ENCODE assay signal across 17 mouse cellular contexts in the genomic region with DNA sequence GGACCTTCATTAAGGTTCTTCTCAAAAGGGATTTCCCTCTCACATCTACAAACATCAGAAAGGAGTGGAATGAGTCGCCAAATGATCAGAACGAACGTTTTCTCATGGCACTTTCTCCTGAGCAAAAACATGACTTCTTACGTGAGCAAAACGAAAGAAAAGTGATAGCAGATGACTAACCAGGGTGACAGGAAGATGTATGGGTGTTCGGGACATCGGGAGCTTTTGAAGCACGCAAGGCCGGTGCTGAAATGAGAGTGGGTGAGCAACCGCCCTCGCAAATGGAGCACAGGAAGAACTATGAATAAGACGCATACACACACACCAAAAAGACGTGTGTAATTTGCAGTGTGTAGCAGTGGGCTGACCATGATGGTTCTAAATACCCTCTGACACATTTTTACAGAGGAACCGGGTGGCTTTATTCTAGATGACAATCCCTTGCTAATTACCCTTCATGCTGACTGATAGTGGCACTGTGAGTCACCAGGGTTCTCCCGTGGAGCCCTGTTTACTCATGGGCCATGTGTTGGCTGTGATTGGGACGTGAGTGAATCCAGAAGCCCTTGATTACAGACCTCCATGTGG.
DNase-seq lines count a peak whose midpoint lies in the region; ATAC-seq and TF ChIP-seq lines count a peak whose summit lies in the region.
"Had no signal": no experiment of that assay in that cellular context is flagged by ENCODE, and none has a peak within 500 bp of the region (broad histone marks: within the 10 kb centered on the region; RNA-seq: fewer than 3 reads in every experiment).

No protein-coding gene starts in this region.

- H3K4me2 ChIP-seq in heart, embryonic 14.5 days (ENCODE audit: low read length) = 0 out of 2 replicates have a peak overlapping the region, but pooled peaks have one; percentile 7
- H3K4me2 ChIP-seq in heart, embryonic 11.5 days = no peak overlapping the region
- peak overlapping the region; percentile 66 for H3K4me2 ChIP-seq in CH12.LX (ENCODE audit: insufficient read depth, low read depth, poor library complexity, severe bottlenecking)
- H3K4me2 ChIP-seq: intestine, embryonic 15.5 days; liver, embryonic 12.5 days had no signal

- in situ Hi-C loops in CH12.LX (cut with MboI; ENCODE audit: low pct_ligation_motif_present, low pct_unique_long_range_greater_than_20kb, low sequenced_read_pairs) = no loop called here

- H3K36me3 ChIP-seq in heart, embryonic 14.5 days (ENCODE audit: control insufficient read depth, insufficient read depth, low read length) = no peaks in the 10 kb centered on the region
- H3K36me3 ChIP-seq in heart, embryonic 11.5 days (ENCODE audit: control insufficient read depth, insufficient read depth, low read length) = no peaks in the 10 kb centered on the region
- H3K36me3 ChIP-seq in CH12.LX (replicated peaks in 1 of 2; ENCODE audit: control insufficient read depth in 1 of 2, insufficient read depth in 1 of 2, low read length in 1 of 2) = no peaks in the 10 kb centered on the region
- H3K36me3 ChIP-seq in embryonic facial prominence, embryonic 10.5 days (replicated peaks) = no peaks in the 10 kb centered on the region
- H3K36me3 ChIP-seq: intestine, embryonic 15.5 days; liver, embryonic 12.5 days; midbrain, embryonic 10.5 days had no signal

- H3K9me3 ChIP-seq in heart, embryonic 14.5 days (ENCODE audit: control insufficient read depth, low read length) = no peaks in the 10 kb centered on the region
- H3K9me3 ChIP-seq in heart, embryonic 11.5 days (replicated peaks; ENCODE audit: control insufficient read depth, low read length) = no peaks in the 10 kb centered on the region
- peaks cover 3% of the 10 kb centered on the region for H3K9me3 ChIP-seq in CH12.LX (replicated peaks; ENCODE audit: low read length)
- peaks cover 3% of the 10 kb centered on the region; the same call in 1 of the 2 replicates for H3K9me3 ChIP-seq in embryonic facial prominence, embryonic 10.5 days
- H3K9me3 ChIP-seq: intestine, embryonic 15.5 days; liver, embryonic 12.5 days; midbrain, embryonic 10.5 days had no signal

- no peak for TF ChIP-seq POLR2A in CH12.LX (IDR thresholded peaks at IDR 0.05; ENCODE audit: low read depth, low read length)

- 0 out of 4 replicates have a peak overlapping the region, but pooled peaks of 1 of the 2 experiments have one; percentile 3 for H3K27ac ChIP-seq in heart, embryonic 14.5 days (replicated peaks in 1 of 2; ENCODE audit: control insufficient read depth in 1 of 2, insufficient read depth in 1 of 2, low read depth in 2 of 2, low read length in 2 of 2)
- no peak overlapping the region; the same call in 1 of the 2 replicates for H3K27ac ChIP-seq in heart, embryonic 11.5 days (ENCODE audit: low read depth, low read length)
- no peak overlapping the region for H3K27ac ChIP-seq in CH12.LX (ENCODE audit: insufficient read depth, low read depth)
- no peak overlapping the region for H3K27ac ChIP-seq in embryonic facial prominence, embryonic 10.5 days (replicated peaks)
- no peak overlapping the region for H3K27ac ChIP-seq in layer of hippocampus, adult 2 months
- H3K27ac ChIP-seq: intestine, embryonic 15.5 days; liver, embryonic 12.5 days; midbrain, embryonic 10.5 days had no signal

- TF ChIP-seq EP300 in CH12.LX (IDR thresholded peaks at IDR 0.05; ENCODE audit: low read length) = peak; percentile 82

- 51% methylated on average over 16 of the region's 16 CpGs for WGBS in heart, embryonic 14.5 days
- 43% methylated on average over 16 of the region's 16 CpGs for WGBS in heart, embryonic 11.5 days (ENCODE audit: insufficient replicate concordance)
- 81% methylated on average over 16 of the region's 16 CpGs for WGBS in embryonic facial prominence, embryonic 10.5 days

- no peak; the same call in none of the 2 replicates for TF ChIP-seq RAD21 in CH12.LX (IDR thresholded peaks at IDR 0.05; ENCODE audit: low read depth, low read length)

- H3K4me3 ChIP-seq in heart, embryonic 14.5 days (ENCODE audit: control insufficient read depth in 1 of 2, insufficient read depth in 1 of 2, low read depth in 1 of 2, low read length in 2 of 2) = no peak overlapping the region
- H3K4me3 ChIP-seq in heart, embryonic 11.5 days (ENCODE audit: low read depth, low read length) = no peak overlapping the region
- peak overlapping the region in 2 of 3 experiments; percentile 8 to 35 for H3K4me3 ChIP-seq in CH12.LX (replicated peaks in 1 of 3; ENCODE audit: low read depth in 2 of 3, low read length in 2 of 3, poor library complexity in 1 of 3)
- H3K4me3 ChIP-seq in embryonic facial prominence, embryonic 10.5 days = no peak overlapping the region
- H3K4me3 ChIP-seq in layer of hippocampus, adult 2 months = no peak overlapping the region
- H3K4me3 ChIP-seq: intestine, embryonic 15.5 days; liver, embryonic 12.5 days; midbrain, embryonic 10.5 days had no signal

- H3K27me3 ChIP-seq in heart, embryonic 14.5 days (ENCODE audit: control insufficient read depth, insufficient read depth, low read length) = no peaks in the 10 kb centered on the region
- H3K27me3 ChIP-seq in heart, embryonic 11.5 days (ENCODE audit: control insufficient read depth, insufficient read depth, low read length) = no peaks in the 10 kb centered on the region
- H3K27me3 ChIP-seq in CH12.LX (replicated peaks) = no peaks in the 10 kb centered on the region
- no peaks in the 10 kb centered on the region for H3K27me3 ChIP-seq in embryonic facial prominence, embryonic 10.5 days (replicated peaks; ENCODE audit: low read depth, poor library complexity, severe bottlenecking)
- H3K27me3 ChIP-seq: intestine, embryonic 15.5 days; liver, embryonic 12.5 days had no signal

- DNase-seq in A20 (ENCODE audit: low read depth, low spot score) (peak; percentile 59), CH12.LX (ENCODE audit: extremely low read depth) (peak; percentile 98)
- DNase-seq in embryonic facial prominence, embryonic 10.5 days (ENCODE audit: low spot score) = peak; percentile 20
- DNase-seq in layer of hippocampus, adult 2 months (ENCODE audit: low spot score in 2 of 2) = no peak
- DNase-seq: cerebellum, adult 11-12 months; gastrocnemius, postnatal 25 days; heart, postnatal 14 days; lung, postnatal 14 days; thymus, adult 2 months had no signal

- ATAC-seq in heart, embryonic 14.5 days (ENCODE audit: insufficient number of reproducible peaks, insufficient read depth, low FRiP score, low read depth) = no peak
- ATAC-seq in heart, embryonic 11.5 days (replicated peaks; ENCODE audit: insufficient number of reproducible peaks, low FRiP score, low TSS enrichment) = no peak
- no peak for ATAC-seq in erythroblast, adult 5-6 weeks (replicated peaks; ENCODE audit: low FRiP score, poor library complexity, severe bottlenecking)
- ATAC-seq in erythroid progenitor cell, adult 5-6 weeks (replicated peaks; ENCODE audit: low FRiP score, poor library complexity, severe bottlenecking) = no peak
- ATAC-seq: forebrain, embryonic 16.5 days; intestine, embryonic 15.5 days; liver, embryonic 12.5 days had no signal

- H3K4me1 ChIP-seq in heart, embryonic 14.5 days (ENCODE audit: control insufficient read depth in 2 of 2, insufficient read depth in 2 of 2, low read length in 2 of 2) = peaks cover 0 to 8% of the 10 kb centered on the region in 2 experiments; a peak in 2 of 4 replicates
- no peaks in the 10 kb centered on the region for H3K4me1 ChIP-seq in heart, embryonic 11.5 days (ENCODE audit: control insufficient read depth, insufficient read depth, low read length)
- H3K4me1 ChIP-seq in CH12.LX (ENCODE audit: control insufficient read depth in 1 of 2, insufficient read depth in 2 of 2) = peaks cover 11 to 40% of the 10 kb centered on the region in 2 experiments
- peaks cover 19% of the 10 kb centered on the region for H3K4me1 ChIP-seq in embryonic facial prominence, embryonic 10.5 days
- H3K4me1 ChIP-seq: intestine, embryonic 15.5 days; liver, embryonic 12.5 days had no signal

- no peak overlapping the region for H3K9ac ChIP-seq in heart, embryonic 14.5 days (ENCODE audit: low read length)
- no peak overlapping the region for H3K9ac ChIP-seq in heart, embryonic 11.5 days (ENCODE audit: low read depth, low read length)
- H3K9ac ChIP-seq in CH12.LX (ENCODE audit: insufficient read depth, low read depth) = no peak overlapping the region
- H3K9ac ChIP-seq: intestine, embryonic 15.5 days; liver, embryonic 12.5 days had no signal

- TF ChIP-seq CTCF in CH12.LX (conservative IDR thresholded peaks at IDR 0.05 in 1 of 2, IDR thresholded peaks at IDR 0.05 in 1 of 2; ENCODE audit: low read depth in 2 of 2, low read length in 2 of 2) = no peak
- no peak for TF ChIP-seq CTCF in layer of hippocampus, adult 2 months (conservative IDR thresholded peaks at IDR 0.05)

- H3K79me2 ChIP-seq in CH12.LX (replicated peaks; ENCODE audit: control insufficient read depth, extremely low read depth, insufficient read depth, poor library complexity, severe bottlenecking) = no peaks in the 10 kb centered on the region

- dilution Hi-C loops in CH12.LX (cut with MboI; ENCODE audit: extremely low pct_ligation_motif_present, extremely low pct_unique_long_range_greater_than_20kb, low sequenced_read_pairs) = no loop called here

TF ChIP-seq in CH12.LX, 34 proteins besides CTCF, POLR2A, EP300 and RAD21 (continues in another document):
- TF ChIP-seq JUN (IDR thresholded peaks at IDR 0.05; ENCODE audit: insufficient read depth, low read depth, low read length) (peak; percentile 87), KAT2A (IDR thresholded peaks at IDR 0.05; ENCODE audit: insufficient replicate concordance, low read length) (0 out of 2 replicates have a peak, but pooled peaks have one; percentile 56), TCF12 (IDR thresholded peaks at IDR 0.05; ENCODE audit: low read depth, low read length) (no peak; the same call in none of the 2 replicates), ELF1 (IDR thresholded peaks at IDR 0.05; ENCODE audit: low read depth, low read length) (peak; percentile 22; the same call in 1 of the 2 replicates), JUND (conservative IDR thresholded peaks at IDR 0.05; ENCODE audit: low read depth, low read length) (peak; percentile 89), MXI1 (IDR thresholded peaks at IDR 0.05; ENCODE audit: low read depth, low read length) (no peak; the same call in 1 of the 2 replicates), RCOR1 (conservative IDR thresholded peaks at IDR 0.05; ENCODE audit: low read depth, low read length) (peak; percentile 88), SMC3 (IDR thresholded peaks at IDR 0.05; ENCODE audit: low read depth, low read length) (no peak; the same call in 1 of the 2 replicates), MAFK (IDR thresholded peaks at IDR 0.05; ENCODE audit: insufficient replicate concordance, low read length) (peak; percentile 91), TBP (conservative IDR thresholded peaks at IDR 0.05; ENCODE audit: low read depth, low read length) (no peak), ZNF384 (IDR thresholded peaks at IDR 0.05; ENCODE audit: low read depth, low read length) (peak; percentile 56), MEF2A (IDR thresholded peaks at IDR 0.05; ENCODE audit: borderline replicate concordance, low read depth, low read length) (peak; percentile 93), CHD2 (IDR thresholded peaks at IDR 0.05; ENCODE audit: low read length) (peak; percentile 46; the same call in 1 of the 2 replicates), USF2 (conservative IDR thresholded peaks at IDR 0.05; ENCODE audit: low read depth, low read length) (no peak), ETS1 (conservative IDR thresholded peaks at IDR 0.05; ENCODE audit: low read depth, low read length) (peak; percentile 99)

Comparison
In these comparisons a context has a peak if more than half of its experiments do, and no peak if none do; other contexts are left out.
1. H3K4me3 ChIP-seq: peak in CH12.LX (2 of 3); none in heart, embryonic 14.5 days (0 of 2), heart, embryonic 11.5 days (single experiment), embryonic facial prominence, embryonic 10.5 days (single experiment) and layer of hippocampus, adult 2 months (single experiment).
2. DNase-seq: peak in A20 (single experiment), CH12.LX (single experiment) and embryonic facial prominence, embryonic 10.5 days (single experiment); none in layer of hippocampus, adult 2 months (0 of 2).